In the genomic region with DNA sequence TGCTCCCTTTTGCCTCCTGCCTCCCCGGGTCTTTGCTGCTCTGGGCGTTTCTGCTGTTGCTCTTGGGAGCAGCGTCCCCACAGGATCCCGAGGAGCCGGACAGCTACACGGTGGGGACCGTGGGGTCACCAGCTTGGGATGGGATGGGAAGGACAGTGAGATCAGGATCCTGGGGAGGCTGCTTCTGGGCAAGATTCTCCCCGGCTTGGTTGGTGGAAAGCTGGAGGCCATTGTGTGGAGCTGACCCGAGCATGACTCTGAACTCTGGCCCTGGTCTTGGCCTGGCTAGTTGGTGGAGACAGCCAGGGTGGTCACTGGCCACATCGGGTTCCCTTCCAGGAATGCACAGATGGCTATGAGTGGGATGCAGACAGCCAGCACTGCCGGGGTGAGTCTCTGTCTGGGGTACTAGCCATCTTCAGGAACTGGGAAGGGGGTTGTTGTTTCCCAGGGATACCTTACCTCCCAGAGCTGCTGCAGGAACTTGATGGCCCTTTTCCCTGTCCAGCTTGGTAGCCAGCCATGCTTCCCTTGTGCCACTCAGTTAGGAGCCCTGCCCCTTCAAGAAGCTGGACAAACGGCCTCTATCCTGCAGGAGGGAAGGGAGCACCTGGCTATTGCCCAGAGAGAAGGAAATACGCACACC, we compare ENCODE assay signal across 8 mouse cellular contexts. TPM values are rescaled to one million over a fixed set of nuclear protein-coding genes. Genes with fewer than 3 reads are reported as not detected.
DNase-seq lines count a peak whose midpoint lies in the region; ATAC-seq and TF ChIP-seq lines count a peak whose summit lies in the region.

No protein-coding gene starts in this region.

- 0 out of 2 replicates have a peak, but pooled peaks cover 2% of the 10 kb centered on the region for H3K36me3 ChIP-seq in limb, embryonic 11.5 days (ENCODE audit: control insufficient read depth, insufficient read depth, low read length)
- H3K36me3 ChIP-seq in stomach, embryonic 14.5 days (ENCODE audit: control insufficient read depth, insufficient read depth, low read length) = peaks cover 11% of the 10 kb centered on the region; the same call in 1 of the 2 replicates

- H3K9me3 ChIP-seq in limb, embryonic 11.5 days (ENCODE audit: control insufficient read depth, low read length) = no peaks in the 10 kb centered on the region
- no peaks in the 10 kb centered on the region for H3K9me3 ChIP-seq in stomach, embryonic 14.5 days (ENCODE audit: control insufficient read depth, low read depth, low read length)

- TF ChIP-seq POLR2A in embryonic fibroblast, embryonic 13.5 days (IDR thresholded peaks at IDR 0.05; ENCODE audit: low read depth, low read length) = no peak

- DNase-seq in embryo, embryonic 11 days = peak; percentile 39
- no peak for DNase-seq in embryo, embryonic 9.5 days (ENCODE audit: extremely low spot score)
- DNase-seq in 3T3-L1 (ENCODE audit: low read depth, low spot score) = peak; percentile 58
- DNase-seq in limb, embryonic 11.5 days (ENCODE audit: low spot score) = no peak
- no peak for DNase-seq in adrenal gland, postnatal 36 days
- DNase-seq in urinary bladder, postnatal 25 days (ENCODE audit: low spot score) = no peak

- H3K4me2 ChIP-seq in limb, embryonic 11.5 days (ENCODE audit: low read depth, severe bottlenecking) = peak overlapping the region; percentile 88
- peak overlapping the region; percentile 82 for H3K4me2 ChIP-seq in stomach, embryonic 14.5 days (replicated peaks; ENCODE audit: low read depth, low read length)

- ATAC-seq in limb, embryonic 11.5 days (ENCODE audit: insufficient number of reproducible peaks, low FRiP score, low TSS enrichment, low read depth) = 0 out of 2 replicates have a peak, but pooled peaks have one; percentile 13
- no peak for ATAC-seq in stomach, embryonic 14.5 days (ENCODE audit: insufficient number of reproducible peaks, insufficient read depth, low FRiP score, low read depth)

- H3K27me3 ChIP-seq in limb, embryonic 11.5 days (ENCODE audit: control insufficient read depth, insufficient read depth, low read length) = no peaks in the 10 kb centered on the region
- no peaks in the 10 kb centered on the region for H3K27me3 ChIP-seq in stomach, embryonic 14.5 days (ENCODE audit: control insufficient read depth, insufficient read depth, low read length)

- no peak for TF ChIP-seq CTCF in embryonic fibroblast, embryonic 13.5 days (IDR thresholded peaks at IDR 0.05; ENCODE audit: borderline replicate concordance, insufficient read depth, low read length)

- peak overlapping the region; percentile 83 for H3K4me3 ChIP-seq in embryonic fibroblast, embryonic 13.5 days (ENCODE audit: insufficient read depth, low read length)
- peak overlapping the region; percentile 60 for H3K4me3 ChIP-seq in limb, embryonic 11.5 days (ENCODE audit: low read depth, low read length)
- peak overlapping the region; percentile 55 for H3K4me3 ChIP-seq in stomach, embryonic 14.5 days (ENCODE audit: low read depth, low read length)

- peak overlapping the region; percentile 87 for H3K9ac ChIP-seq in limb, embryonic 11.5 days (ENCODE audit: low read length)
- peak overlapping the region; percentile 70 for H3K9ac ChIP-seq in stomach, embryonic 14.5 days (replicated peaks; ENCODE audit: low read depth, low read length)

- 19% methylated on average over 13 of the region's 13 CpGs for WGBS in limb, embryonic 11.5 days
- 13% methylated on average over 13 of the region's 13 CpGs for WGBS in stomach, embryonic 14.5 days

- H3K4me1 ChIP-seq in embryonic fibroblast, embryonic 13.5 days (ENCODE audit: control insufficient read depth, insufficient read depth, low read length) = 0 out of 2 replicates have a peak, but pooled peaks cover 3% of the 10 kb centered on the region
- H3K4me1 ChIP-seq in limb, embryonic 11.5 days (ENCODE audit: control insufficient read depth, insufficient read depth, low read length) = peaks cover 10% of the 10 kb centered on the region
- H3K4me1 ChIP-seq in stomach, embryonic 14.5 days (ENCODE audit: control insufficient read depth, insufficient read depth, low read length) = peaks cover 5% of the 10 kb centered on the region

- H3K27ac ChIP-seq in embryonic fibroblast, embryonic 13.5 days (ENCODE audit: insufficient read depth, low read length) = peak overlapping the region; percentile 93
- peak overlapping the region; percentile 87 for H3K27ac ChIP-seq in limb, embryonic 11.5 days (replicated peaks; ENCODE audit: low read depth, low read length)
- H3K27ac ChIP-seq in stomach, embryonic 14.5 days (ENCODE audit: low read length) = peak overlapping the region; percentile 90

RNA-seq across cellular contexts. Expression of a gene that starts 1.4 kb away (rescaled TPM):
- 368 and 420 TPM in 2 replicates for polyA plus RNA-seq in embryonic fibroblast, embryonic 13.5 days (2011; ENCODE audit: insufficient read length, low read depth, missing spikeins)
- 100 and 105 TPM in 2 replicates for polyA plus RNA-seq in limb, embryonic 11.5 days (2014; fragmentation: Nextera tagmentation; extraction: Ambion mirVana)
- polyA plus RNA-seq in stomach, embryonic 14.5 days (2014; fragmentation: Nextera tagmentation; extraction: Ambion mirVana) = 177 and 179 TPM in 2 replicates
- total RNA-seq in adrenal gland, postnatal 36 days (2021) = 10 to 100 TPM; 50.2 to 87.9 TPM

RNA-seq across cellular contexts. Expression of a gene that starts 6.9 kb away (rescaled TPM):
- 0.76 and 1.0 TPM in 2 replicates for polyA plus RNA-seq in embryonic fibroblast, embryonic 13.5 days (2011; ENCODE audit: insufficient read length, low read depth, missing spikeins)
- polyA plus RNA-seq in limb, embryonic 11.5 days (2014; fragmentation: Nextera tagmentation; extraction: Ambion mirVana) = 0.72 and 1.0 TPM in 2 replicates
- 1.5 and 2.3 TPM in 2 replicates for polyA plus RNA-seq in stomach, embryonic 14.5 days (2014; fragmentation: Nextera tagmentation; extraction: Ambion mirVana)
- under 1 TPM in 1 of 2 experiments, not detected in 1; 0.26 TPM for total RNA-seq in adrenal gland, postnatal 36 days (2021)

RNA-seq across cellular contexts. Expression of a gene that starts 13.0 kb away (rescaled TPM):
- polyA plus RNA-seq in embryonic fibroblast, embryonic 13.5 days (2011; ENCODE audit: insufficient read length, low read depth, missing spikeins) = 21.8 and 27.1 TPM in 2 replicates
- polyA plus RNA-seq in limb, embryonic 11.5 days (2014; fragmentation: Nextera tagmentation; extraction: Ambion mirVana) = 37.0 and 39.7 TPM in 2 replicates
- 41.2 and 46.6 TPM in 2 replicates for polyA plus RNA-seq in stomach, embryonic 14.5 days (2014; fragmentation: Nextera tagmentation; extraction: Ambion mirVana)
- total RNA-seq in adrenal gland, postnatal 36 days (2021) = 10 to 100 TPM; 23.1 to 30.7 TPM

RNA-seq across cellular contexts. Expression of a gene that starts 14.8 kb away (rescaled TPM):
- polyA plus RNA-seq in embryonic fibroblast, embryonic 13.5 days (2011; ENCODE audit: insufficient read length, low read depth, missing spikeins) = 53.1 and 66.3 TPM in 2 replicates
- 113 and 116 TPM in 2 replicates for polyA plus RNA-seq in limb, embryonic 11.5 days (2014; fragmentation: Nextera tagmentation; extraction: Ambion mirVana)
- polyA plus RNA-seq in stomach, embryonic 14.5 days (2014; fragmentation: Nextera tagmentation; extraction: Ambion mirVana) = 126 and 130 TPM in 2 replicates
- 10 to 100 TPM; 89.1 to 95.3 TPM for total RNA-seq in adrenal gland, postnatal 36 days (2021)

RNA-seq across cellular contexts. Expression of a gene that starts 15.1 kb away (rescaled TPM):
- polyA plus RNA-seq in embryonic fibroblast, embryonic 13.5 days (2011; ENCODE audit: insufficient read length, low read depth, missing spikeins) = 1,890 and 1,995 TPM in 2 replicates
- polyA plus RNA-seq in limb, embryonic 11.5 days (2014; fragmentation: Nextera tagmentation; extraction: Ambion mirVana) = 3,315 and 3,495 TPM in 2 replicates
- 2,904 and 2,937 TPM in 2 replicates for polyA plus RNA-seq in stomach, embryonic 14.5 days (2014; fragmentation: Nextera tagmentation; extraction: Ambion mirVana)
- total RNA-seq in adrenal gland, postnatal 36 days (2021) = 100 to 1,000 TPM; 659 to 740 TPM

Comparison
In these comparisons a context has a peak if more than half of its experiments do, and no peak if none do; other contexts are left out.
1. DNase-seq: peak in embryo, embryonic 11 days (single experiment) and 3T3-L1 (single experiment); none in embryo, embryonic 9.5 days (single experiment), limb, embryonic 11.5 days (single experiment), adrenal gland, postnatal 36 days (0 of 2) and urinary bladder, postnatal 25 days (single experiment).
2. Peak in every context shown above with its lines, with median percentiles within 50 percentile points of each other: H3K27ac ChIP-seq and H3K4me3 ChIP-seq.